Mouse (Mus musculus) embryo, embryonic 11.5 days (tissue): Measurements from ENCODE around the gene Defb30.

Source experiments
- DNase-seq: peaks from one replicate; pipeline ENCODE4 v3.0.0-alpha.2; 2012; ENCODE audit warnings: low read depth, low spot score

Defb30 gene

GRCm38 (mm10) chr14:63049910-63050370, at the start of gene Defb30:
Gene Defb30 (minus strand): TSS chr14:63049960.
- no peak for DNase-seq

- DNase-seq, result no peak
These were observed 17.9 kb upstream of the Defb30 start for GRCm38 (mm10) chr14:63067708-63068107.

GRCm38 (mm10) chr14:63066630-63067310, 17.0 kb upstream of the Defb30 start:
- DNase-seq, result peak; percentile 53

- DNase-seq, result no peak
These were observed 15.6 kb upstream of the Defb30 start for GRCm38 (mm10) chr14:63065391-63065790.

GRCm38 (mm10) chr14:63062184-63062583, 12.4 kb upstream of the Defb30 start:
- DNase-seq, result no peak

GRCm38 (mm10) chr14:63060361-63060760, 10.6 kb upstream of the Defb30 start:
- DNase-seq, result no peak

GRCm38 (mm10) chr14:63054729-63055128, 5.0 kb upstream of the Defb30 start:
- no peak for DNase-seq

GRCm38 (mm10) chr14:63050769-63051168, 1.0 kb upstream of the Defb30 start:
- DNase-seq, result peak; percentile 32

- DNase-seq, result no peak
These were observed 3.1 kb downstream of the Defb30 start, which contains the start of gene Defb42 for GRCm38 (mm10) chr14:63046691-63047090. Gene Defb42 (plus strand): TSS chr14:63046991.

GRCm38 (mm10) chr14:63020524-63021156, 29.1 kb downstream of the Defb30 start:
- no peak for DNase-seq

- no peak for DNase-seq
These were observed 35.1 kb downstream of the Defb30 start for GRCm38 (mm10) chr14:63014667-63015066.

- DNase-seq, result no peak
These were observed 36.7 kb downstream of the Defb30 start for GRCm38 (mm10) chr14:63013082-63013481.

- DNase-seq, result no peak
These were observed 38.3 kb downstream of the Defb30 start, which contains the start of gene Defb43 for GRCm38 (mm10) chr14:63011471-63011870. Gene Defb43 (plus strand): TSS chr14:63011771.

- DNase-seq, result no peak
These were observed 47.2 kb downstream of the Defb30 start for GRCm38 (mm10) chr14:63002588-63002987.

- DNase-seq, result no peak
These were observed 50.8 kb downstream of the Defb30 start for GRCm38 (mm10) chr14:62998977-62999376.

GRCm38 (mm10) chr14:62997777-62998176, 52.0 kb downstream of the Defb30 start, which contains the start of gene Defb47:
Gene Defb47 (plus strand): TSS chr14:62998077.
- no peak for DNase-seq

GRCm38 (mm10) chr14:62991849-62992510, 57.8 kb downstream of the Defb30 start:
- no peak for DNase-seq

GRCm38 (mm10) chr14:62991271-62991670, 58.5 kb downstream of the Defb30 start:
- DNase-seq, result no peak

GRCm38 (mm10) chr14:62984410-62984809, 65.3 kb downstream of the Defb30 start, which contains the start of gene Defb48:
Gene Defb48 (minus strand): TSS chr14:62984510.
- no peak for DNase-seq
